8 mouse cellular contexts compared by ENCODE assay signal in genomic region chr1:55053596-55053995, GRCm38 (mm10). TPM values are rescaled to one million over a fixed set of nuclear protein-coding genes. Genes with fewer than 3 reads are reported as not detected.
DNase-seq lines count a peak whose midpoint lies in the region; ATAC-seq and TF ChIP-seq lines count a peak whose summit lies in the region.

No protein-coding gene starts in this region.

- TF ChIP-seq POLR2A in CH12.LX (IDR thresholded peaks at IDR 0.05; ENCODE audit: low read depth, low read length), result no peak

- no peaks in the 10 kb centered on the region for H3K9me3 ChIP-seq in heart, embryonic 11.5 days (replicated peaks; ENCODE audit: control insufficient read depth, low read length)
- peaks cover 5% of the 10 kb centered on the region for H3K9me3 ChIP-seq in CH12.LX (replicated peaks; ENCODE audit: low read length)
- no peaks in the 10 kb centered on the region for H3K9me3 ChIP-seq in forebrain, embryonic 15.5 days
- no peaks in the 10 kb centered on the region for H3K9me3 ChIP-seq in liver, embryonic 16.5 days (replicated peaks; ENCODE audit: control insufficient read depth, low read length)

- H3K27me3 ChIP-seq in heart, embryonic 11.5 days (ENCODE audit: control insufficient read depth, insufficient read depth, low read length), result no peaks in the 10 kb centered on the region
- no peaks in the 10 kb centered on the region for H3K27me3 ChIP-seq in CH12.LX (replicated peaks)
- H3K27me3 ChIP-seq in forebrain, embryonic 15.5 days, result peaks cover 4% of the 10 kb centered on the region; the same call in 1 of the 2 replicates
- no peaks in the 10 kb centered on the region for H3K27me3 ChIP-seq in liver, embryonic 16.5 days (ENCODE audit: control insufficient read depth, insufficient read depth, low read depth, low read length)

- peak overlapping the region; percentile 88 for H3K4me3 ChIP-seq in heart, embryonic 11.5 days (ENCODE audit: low read depth, low read length)
- peak overlapping the region in 2 of 3 experiments; percentile 64 to 79 for H3K4me3 ChIP-seq in CH12.LX (replicated peaks in 1 of 3; ENCODE audit: low read depth in 2 of 3, low read length in 2 of 3, poor library complexity in 1 of 3)
- peak overlapping the region; percentile 79 for H3K4me3 ChIP-seq in forebrain, embryonic 15.5 days
- peak overlapping the region; percentile 86 for H3K4me3 ChIP-seq in liver, embryonic 16.5 days (ENCODE audit: low read depth, low read length)

- no peak for TF ChIP-seq CTCF in CH12.LX (conservative IDR thresholded peaks at IDR 0.05 in 1 of 2, IDR thresholded peaks at IDR 0.05 in 1 of 2; ENCODE audit: low read depth in 2 of 2, low read length in 2 of 2)

- peak overlapping the region; percentile 82 for H3K9ac ChIP-seq in heart, embryonic 11.5 days (ENCODE audit: low read depth, low read length)
- H3K9ac ChIP-seq in CH12.LX (ENCODE audit: insufficient read depth, low read depth), result peak overlapping the region; percentile 58; the same call in 1 of the 2 replicates
- H3K9ac ChIP-seq in forebrain, embryonic 15.5 days (replicated peaks), result peak overlapping the region; percentile 64; the same call in 1 of the 2 replicates
- H3K9ac ChIP-seq in liver, embryonic 16.5 days (ENCODE audit: low read depth, low read length), result peak overlapping the region; percentile 81

- TF ChIP-seq EP300 in CH12.LX (IDR thresholded peaks at IDR 0.05; ENCODE audit: low read length), result no peak

- H3K4me1 ChIP-seq in heart, embryonic 11.5 days (ENCODE audit: control insufficient read depth, insufficient read depth, low read length), result peaks cover 5% of the 10 kb centered on the region
- peaks cover 3 to 42% of the 10 kb centered on the region in 2 experiments for H3K4me1 ChIP-seq in CH12.LX (ENCODE audit: control insufficient read depth in 1 of 2, insufficient read depth in 2 of 2)
- H3K4me1 ChIP-seq in forebrain, embryonic 15.5 days, result peaks cover 15% of the 10 kb centered on the region
- H3K4me1 ChIP-seq in liver, embryonic 16.5 days (ENCODE audit: control insufficient read depth, low read depth, low read length), result peaks cover 15% of the 10 kb centered on the region

- ATAC-seq in heart, embryonic 11.5 days (replicated peaks; ENCODE audit: insufficient number of reproducible peaks, low FRiP score, low TSS enrichment), result no peak
- ATAC-seq in forebrain, embryonic 15.5 days (replicated peaks), result no peak
- ATAC-seq in liver, embryonic 16.5 days (ENCODE audit: low read depth), result no peak

- no peak for DNase-seq in heart, adult 18-20 months
- DNase-seq in CH12.LX (ENCODE audit: extremely low read depth), result no peak
- no peak for DNase-seq in frontal cortex, postnatal 10 days (ENCODE audit: low spot score in 2 of 2)
- no peak for DNase-seq in adrenal gland, postnatal 10 days
- DNase-seq in spleen, adult 12 weeks (ENCODE audit: low spot score), result no peak

- peak overlapping the region; percentile 75 for H3K4me2 ChIP-seq in heart, embryonic 11.5 days
- H3K4me2 ChIP-seq in CH12.LX (ENCODE audit: insufficient read depth, low read depth, poor library complexity, severe bottlenecking), result peak overlapping the region; percentile 56
- H3K4me2 ChIP-seq in forebrain, embryonic 15.5 days (replicated peaks), result peak overlapping the region; percentile 73
- H3K4me2 ChIP-seq in liver, embryonic 16.5 days (ENCODE audit: low read depth, low read length), result peak overlapping the region; percentile 67

- dilution Hi-C loops in CH12.LX (cut with MboI; ENCODE audit: extremely low pct_ligation_motif_present, extremely low pct_unique_long_range_greater_than_20kb, low sequenced_read_pairs), result no loop called here

- TF ChIP-seq RAD21 in CH12.LX (IDR thresholded peaks at IDR 0.05; ENCODE audit: low read depth, low read length), result no peak

- peak overlapping the region; percentile 96 for H3K27ac ChIP-seq in heart, embryonic 11.5 days (ENCODE audit: low read depth, low read length)
- H3K27ac ChIP-seq in CH12.LX (ENCODE audit: insufficient read depth, low read depth), result no peak overlapping the region
- no peak overlapping the region for H3K27ac ChIP-seq in forebrain, embryonic 15.5 days (replicated peaks)
- peak overlapping the region; percentile 98 for H3K27ac ChIP-seq in liver, embryonic 16.5 days (ENCODE audit: low read length)

- H3K79me2 ChIP-seq in CH12.LX (replicated peaks; ENCODE audit: control insufficient read depth, extremely low read depth, insufficient read depth, poor library complexity, severe bottlenecking), result no peaks in the 10 kb centered on the region

- in situ Hi-C loops in CH12.LX (cut with MboI; ENCODE audit: low pct_ligation_motif_present, low pct_unique_long_range_greater_than_20kb, low sequenced_read_pairs), result no loop called here

- H3K36me3 ChIP-seq in heart, embryonic 11.5 days (ENCODE audit: control insufficient read depth, insufficient read depth, low read length), result peaks cover 3% of the 10 kb centered on the region
- H3K36me3 ChIP-seq in CH12.LX (replicated peaks in 1 of 2; ENCODE audit: control insufficient read depth in 1 of 2, insufficient read depth in 1 of 2, low read length in 1 of 2), result peaks cover 0 to 4% of the 10 kb centered on the region in 2 experiments
- H3K36me3 ChIP-seq in forebrain, embryonic 15.5 days, result no peaks in the 10 kb centered on the region; the same call in 1 of the 2 replicates
- no peaks in the 10 kb centered on the region for H3K36me3 ChIP-seq in liver, embryonic 16.5 days (ENCODE audit: control insufficient read depth, insufficient read depth)

- 66% methylated on average over 4 of the region's 4 CpGs for WGBS in heart, embryonic 11.5 days (ENCODE audit: insufficient replicate concordance)
- 76% methylated on average over 4 of the region's 4 CpGs for WGBS in forebrain, embryonic 15.5 days
- 61% methylated on average over 4 of the region's 4 CpGs for WGBS in liver, embryonic 16.5 days (ENCODE audit: insufficient replicate concordance)

TF ChIP-seq in CH12.LX, 34 proteins besides CTCF, POLR2A, EP300 and RAD21:
- TF ChIP-seq HCFC1 (IDR thresholded peaks at IDR 0.05; ENCODE audit: low read depth, low read length), result no peak
- TF ChIP-seq ELF1 (IDR thresholded peaks at IDR 0.05; ENCODE audit: low read depth, low read length), result no peak
- no peak for TF ChIP-seq IRF4 (IDR thresholded peaks at IDR 0.05; ENCODE audit: low read depth, low read length)
- no peak for TF ChIP-seq NELFE (IDR thresholded peaks at IDR 0.05; ENCODE audit: low read depth, low read length)
- no peak for TF ChIP-seq ETS1 (conservative IDR thresholded peaks at IDR 0.05; ENCODE audit: low read depth, low read length)

RNA-seq across cellular contexts. Expression of gene Coq10b, which starts 1.0 kb away (rescaled TPM):
- polyA plus RNA-seq in heart, embryonic 11.5 days (2014; fragmentation: Nextera tagmentation; extraction: Ambion mirVana), result 27.5 and 29.2 TPM in 2 replicates
- 10 to 100 TPM; 33.3 to 33.7 TPM for total RNA-seq in heart, adult 18-20 months (2021)
- total RNA-seq in CH12.LX (2012; rRNA removed), result 3.0 and 7.0 TPM in 2 replicates
- 14.4 and 15.5 TPM in 2 replicates for total RNA-seq in CH12.LX (2014; rRNA removed)
- polyA plus RNA-seq in CH12.LX (2012; ENCODE audit: insufficient read length, low read depth), result 6.2 and 7.0 TPM in 2 replicates
- polyA plus RNA-seq in forebrain, embryonic 15.5 days (2015; fragmentation: Nextera tagmentation; extraction: Ambion mirVana), result 36.0 and 36.6 TPM in 2 replicates
- 12.0 and 12.7 TPM in 2 replicates for polyA plus RNA-seq in liver, embryonic 16.5 days (2015; fragmentation: Nextera tagmentation; extraction: Ambion mirVana)
- 10 to 100 TPM; 35.7 to 82.2 TPM for total RNA-seq in adrenal gland, postnatal 10 days (2021)

RNA-seq across cellular contexts. Expression of gene Sf3b1, which starts 26.3 kb away (rescaled TPM):
- polyA plus RNA-seq in heart, embryonic 11.5 days (2014; fragmentation: Nextera tagmentation; extraction: Ambion mirVana), result 202 and 234 TPM in 2 replicates
- 10 to 100 TPM; 66.1 to 77.2 TPM for total RNA-seq in heart, adult 18-20 months (2021)
- total RNA-seq in CH12.LX (2012; rRNA removed) (109 and 120 TPM in 2 replicates), CH12.LX (2014; rRNA removed) (186 and 246 TPM in 2 replicates)
- polyA plus RNA-seq in CH12.LX (2012; ENCODE audit: insufficient read length, low read depth), result 133 and 162 TPM in 2 replicates
- 391 and 417 TPM in 2 replicates for polyA plus RNA-seq in forebrain, embryonic 15.5 days (2015; fragmentation: Nextera tagmentation; extraction: Ambion mirVana)
- 118 and 121 TPM in 2 replicates for polyA plus RNA-seq in liver, embryonic 16.5 days (2015; fragmentation: Nextera tagmentation; extraction: Ambion mirVana)
- 100 to 1,000 TPM; 117 to 148 TPM for total RNA-seq in adrenal gland, postnatal 10 days (2021)

RNA-seq across cellular contexts. Expression of gene Hspe1, which starts 34.3 kb away (rescaled TPM):
- polyA plus RNA-seq in heart, embryonic 11.5 days (2014; fragmentation: Nextera tagmentation; extraction: Ambion mirVana), result 428 and 433 TPM in 2 replicates
- total RNA-seq in heart, adult 18-20 months (2021), result 100 to 1,000 TPM; 183 to 186 TPM
- 479 and 709 TPM in 2 replicates for total RNA-seq in CH12.LX (2012; rRNA removed)
- 667 and 810 TPM in 2 replicates for total RNA-seq in CH12.LX (2014; rRNA removed)
- polyA plus RNA-seq in CH12.LX (2012; ENCODE audit: insufficient read length, low read depth), result 728 and 915 TPM in 2 replicates
- 253 and 276 TPM in 2 replicates for polyA plus RNA-seq in forebrain, embryonic 15.5 days (2015; fragmentation: Nextera tagmentation; extraction: Ambion mirVana)
- polyA plus RNA-seq in liver, embryonic 16.5 days (2015; fragmentation: Nextera tagmentation; extraction: Ambion mirVana), result 269 and 326 TPM in 2 replicates
- total RNA-seq in adrenal gland, postnatal 10 days (2021), result 100 to 1,000 TPM; 366 to 527 TPM

RNA-seq across cellular contexts. Expression of gene Hspd1, which starts 34.4 kb away (rescaled TPM):
- 452 and 498 TPM in 2 replicates for polyA plus RNA-seq in heart, embryonic 11.5 days (2014; fragmentation: Nextera tagmentation; extraction: Ambion mirVana)
- total RNA-seq in heart, adult 18-20 months (2021), result 100 to 1,000 TPM; 420 TPM
- total RNA-seq in CH12.LX (2012; rRNA removed) (363 and 594 TPM in 2 replicates), CH12.LX (2014; rRNA removed) (764 and 924 TPM in 2 replicates)
- polyA plus RNA-seq in CH12.LX (2012; ENCODE audit: insufficient read length, low read depth), result 920 and 1,101 TPM in 2 replicates
- polyA plus RNA-seq in forebrain, embryonic 15.5 days (2015; fragmentation: Nextera tagmentation; extraction: Ambion mirVana), result 291 and 296 TPM in 2 replicates
- polyA plus RNA-seq in liver, embryonic 16.5 days (2015; fragmentation: Nextera tagmentation; extraction: Ambion mirVana), result 236 and 253 TPM in 2 replicates
- 100 to 1,000 TPM; 724 to 915 TPM for total RNA-seq in adrenal gland, postnatal 10 days (2021)

Comparison
In these comparisons a context has a peak if more than half of its experiments do, and no peak if none do; other contexts are left out.
1. H3K27ac ChIP-seq: peak in heart, embryonic 11.5 days (single experiment) and liver, embryonic 16.5 days (single experiment); none in CH12.LX (single experiment) and forebrain, embryonic 15.5 days (single experiment).
2. Peak in every context shown above with its lines, with median percentiles within 50 percentile points of each other: H3K4me2 ChIP-seq, H3K4me3 ChIP-seq and H3K9ac ChIP-seq.